Mouse (Mus musculus) liver, embryonic 16.5 days (tissue): ENCODE data around the gene Nln. TPM values are rescaled to one million over a fixed set of nuclear protein-coding genes. Genes with fewer than 3 reads are reported as not detected.

Experiments
- ATAC-seq: fragments of 200-750 bp; cut with Nextera tagmentation; 2 replicates; pipeline ENCODE4 v1.8.0; 2017; ENCODE audit warnings: low read depth, mild to moderate bottlenecking, moderate number of reproducible peaks, moderate library complexity
- H3K27ac ChIP-seq: fragments of 300-500 bp; sonication (generic); 2 replicates; pipeline ENCODE4 v1.5.1; 2014; ENCODE audit warnings: mild to moderate bottlenecking, low read length
- H3K27me3 ChIP-seq: fragments of 300-500 bp; sonication (generic); 2 replicates; pipeline ENCODE4 v1.6.1; 2014; ENCODE audit warnings: low read depth, low read length, mixed read lengths; ENCODE audit not compliant: control insufficient read depth, insufficient read depth
- H3K36me3 ChIP-seq: fragments of 300-500 bp; sonication (generic); 2 replicates; pipeline ENCODE4 v1.6.1; 2014; ENCODE audit warnings: mild to moderate bottlenecking; ENCODE audit not compliant: control insufficient read depth, insufficient read depth
- H3K4me1 ChIP-seq: fragments of 300-500 bp; sonication (generic); 2 replicates; pipeline ENCODE4 v1.6.1; 2014; ENCODE audit warnings: low read depth, low read length, mixed read lengths; ENCODE audit not compliant: control insufficient read depth
- H3K4me2 ChIP-seq: fragments of 300-500 bp; sonication (generic); 2 replicates; pipeline ENCODE4 v1.6.1; 2014; ENCODE audit warnings: low read depth, low read length, mixed read lengths
- H3K4me3 ChIP-seq: fragments of 300-500 bp; sonication (generic); 2 replicates; pipeline ENCODE4 v1.5.1; 2014; ENCODE audit warnings: low read depth, mild to moderate bottlenecking, low read length
- H3K9ac ChIP-seq: fragments of 300-500 bp; sonication (generic); 2 replicates; pipeline ENCODE4 v1.6.1; 2014; ENCODE audit warnings: low read depth, low read length
- H3K9me3 ChIP-seq: fragments of 300-500 bp; sonication (generic); replicated peaks from 2 replicates; pipeline ENCODE4 v1.6.1; 2016; ENCODE audit warnings: low read length; ENCODE audit not compliant: control insufficient read depth
- WGBS: fragments of 180-500 bp; shearing (Covaris S2); extraction: QIAGEN DNeasy Blood & Tissue Kit; methylation state at CpG from one replicate; pipeline ENCODE4 v1.1.7; 2014; ENCODE audit not compliant: insufficient replicate concordance; 5-methylcytosine and 5-hydroxymethylcytosine counted together
- polyA plus RNA-seq: library from polyadenylated mRNA; unstranded; fragments of >200 nt; fragmentation: Nextera tagmentation; extraction: Ambion mirVana; gene quantifications from 2 replicates; pipeline ENCODE4 v1.2.1, GENCODE M21; 2015

The Nln gene
- polyA plus RNA-seq, 1 experiment from 2014 or later, result 18.3 TPM

DNA sequence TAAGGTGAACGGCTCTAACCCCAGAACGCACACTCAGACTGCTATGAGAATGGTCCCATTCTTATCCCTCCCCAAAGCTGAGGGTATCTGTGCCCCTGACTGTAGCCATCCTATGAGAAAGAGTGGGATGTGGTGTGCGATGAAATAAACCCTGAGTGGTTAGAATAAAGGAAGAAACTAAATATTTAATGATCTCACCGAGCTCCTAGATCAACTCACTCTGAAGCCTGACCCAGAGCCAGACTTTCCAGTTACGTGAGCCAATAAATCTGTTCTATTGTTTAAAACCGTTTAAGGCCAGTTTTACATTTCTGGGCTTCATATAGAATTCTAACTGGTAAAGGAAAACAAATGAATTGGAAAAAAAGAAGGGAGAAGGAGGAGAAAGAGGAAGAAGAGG lies 32.4 kb downstream of the Nln start:
- Histone ChIP-seq H3K27me3 (no peaks in the 10 kb centered on the region), H3K4me1 (no peaks in the 10 kb centered on the region), H3K9ac (no peak overlapping the region), H3K4me3 (no peak overlapping the region), H3K9me3 (no peaks in the 10 kb centered on the region), H3K27ac (no peak overlapping the region), H3K36me3 (no peaks in the 10 kb centered on the region), H3K4me2 (no peak overlapping the region)
- no peak for ATAC-seq
- 73% methylated on average over 6 of the region's 6 CpGs for WGBS

- Histone ChIP-seq H3K4me3 (no peak overlapping the region), H3K4me2 (no peak overlapping the region), H3K4me1 (no peaks in the 10 kb centered on the region), H3K36me3 (no peaks in the 10 kb centered on the region), H3K27me3 (no peaks in the 10 kb centered on the region), H3K9me3 (no peaks in the 10 kb centered on the region), H3K27ac (no peak overlapping the region), H3K9ac (no peak overlapping the region)
- 42% methylated on average over 10 of the region's 10 CpGs for WGBS
- ATAC-seq, result peak; percentile 47
Measured at GRCm38 (mm10) chr13:104074731-104075130, 34.7 kb downstream of the Nln start.

- H3K9me3 ChIP-seq, result no peaks in the 10 kb centered on the region
- WGBS, result 34% methylated on average over 8 of the region's 8 CpGs
- H3K9ac ChIP-seq, result no peak overlapping the region
- no peaks in the 10 kb centered on the region for H3K36me3 ChIP-seq
- no peak; the same call in 1 of the 2 replicates for ATAC-seq
- no peaks in the 10 kb centered on the region for H3K4me1 ChIP-seq
- H3K4me2 ChIP-seq, result no peak overlapping the region
- no peak overlapping the region for H3K4me3 ChIP-seq
- no peaks in the 10 kb centered on the region for H3K27me3 ChIP-seq
- no peak overlapping the region for H3K27ac ChIP-seq
Measured at GRCm38 (mm10) chr13:104074230-104074629, 35.2 kb downstream of the Nln start.

GRCm38 (mm10) chr13:104072351-104072750 lies 37.1 kb downstream of the Nln start:
- Histone ChIP-seq H3K4me2 (no peak overlapping the region), H3K9me3 (no peaks in the 10 kb centered on the region), H3K36me3 (no peaks in the 10 kb centered on the region), H3K27me3 (no peaks in the 10 kb centered on the region), H3K4me1 (no peaks in the 10 kb centered on the region), H3K4me3 (no peak overlapping the region), H3K27ac (no peak overlapping the region), H3K9ac (no peak overlapping the region)
- ATAC-seq, result no peak
- 70% methylated on average over 9 of the region's 9 CpGs for WGBS

DNA sequence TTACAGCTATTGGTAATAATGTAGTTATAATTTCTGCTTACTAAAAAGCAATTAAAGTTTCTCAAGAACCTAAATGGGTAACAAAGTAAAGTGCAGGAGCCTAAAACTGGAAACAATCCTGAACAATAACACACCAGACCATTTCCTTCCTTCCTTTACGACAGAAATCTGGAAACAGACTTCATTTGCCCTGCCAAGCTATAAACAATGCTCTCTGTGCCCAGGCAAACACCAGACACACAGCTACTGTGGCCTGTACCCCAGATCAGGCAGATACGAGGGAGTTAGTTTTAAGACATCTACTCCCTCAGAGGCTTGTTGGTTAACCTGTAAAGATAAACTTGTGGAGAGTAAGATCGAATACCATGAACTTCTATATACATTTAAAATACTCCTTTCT lies 38.7 kb downstream of the Nln start:
- H3K9ac ChIP-seq, result no peak overlapping the region
- H3K4me2 ChIP-seq, result no peak overlapping the region
- H3K27ac ChIP-seq, result no peak overlapping the region
- no peaks in the 10 kb centered on the region for H3K27me3 ChIP-seq
- ATAC-seq, result no peak
- WGBS, result 47% methylated on average over 3 of the region's 3 CpGs
- no peaks in the 10 kb centered on the region for H3K36me3 ChIP-seq
- no peak overlapping the region for H3K4me3 ChIP-seq
- no peaks in the 10 kb centered on the region for H3K9me3 ChIP-seq
- no peaks in the 10 kb centered on the region for H3K4me1 ChIP-seq

DNA sequence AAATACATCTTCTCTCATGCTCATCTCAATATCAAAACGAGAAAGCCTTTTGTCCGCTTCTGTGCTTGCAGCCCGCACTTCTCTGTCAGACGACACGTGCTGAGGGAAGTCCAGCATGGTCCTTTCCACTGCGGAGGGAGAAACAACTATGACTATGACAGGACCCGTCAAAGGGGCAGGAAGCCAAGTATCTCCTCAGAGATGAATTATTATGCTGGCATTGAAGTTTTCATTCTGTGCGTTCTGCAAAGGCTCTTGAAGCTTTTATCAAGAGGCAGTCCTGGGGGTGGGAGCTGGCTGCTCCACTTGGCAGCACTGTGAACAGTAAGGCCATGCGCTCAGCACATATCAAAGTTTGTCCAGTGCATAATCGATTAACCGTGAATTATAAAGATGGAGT lies 40.2 kb downstream of the Nln start:
- no peak overlapping the region for H3K4me3 ChIP-seq
- no peak overlapping the region for H3K27ac ChIP-seq
- H3K36me3 ChIP-seq, result no peaks in the 10 kb centered on the region
- no peak overlapping the region for H3K4me2 ChIP-seq
- no peak for ATAC-seq
- WGBS, result 78% methylated on average over 11 of the region's 11 CpGs
- no peaks in the 10 kb centered on the region for H3K27me3 ChIP-seq
- no peaks in the 10 kb centered on the region for H3K9me3 ChIP-seq
- no peaks in the 10 kb centered on the region for H3K4me1 ChIP-seq
- no peak overlapping the region for H3K9ac ChIP-seq

DNA sequence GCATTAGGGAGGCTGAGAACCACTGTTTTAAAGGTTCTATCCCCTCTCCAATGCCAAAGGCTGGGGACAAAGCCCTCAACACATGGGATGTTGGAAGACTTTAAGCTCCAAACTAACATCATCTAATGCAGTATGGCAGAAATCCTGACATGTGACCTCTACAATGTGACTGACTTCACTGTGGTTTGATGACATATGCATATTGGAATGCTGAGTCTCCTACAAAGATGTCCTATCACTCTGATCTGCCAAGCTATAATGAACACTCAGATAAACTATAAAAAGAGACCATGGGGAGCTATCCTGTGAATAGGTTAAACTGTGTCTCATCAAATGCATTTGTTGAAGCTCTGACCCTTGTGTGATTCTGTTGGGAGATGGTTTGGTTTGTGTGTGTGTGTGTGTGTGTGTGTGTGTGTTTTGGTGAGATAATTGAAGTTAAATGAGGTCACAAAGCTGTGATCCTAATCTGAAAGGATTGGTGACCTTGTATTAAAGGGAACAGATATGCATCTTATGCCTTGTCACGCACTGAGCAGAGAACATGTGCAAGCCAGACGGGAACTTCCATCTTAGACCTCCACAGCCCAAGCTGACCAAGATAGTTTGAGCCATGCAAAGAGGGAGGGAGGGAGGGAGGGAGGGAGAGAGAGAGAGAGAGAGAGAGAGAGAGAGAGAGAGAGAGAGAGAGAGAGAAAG lies 43.6 kb downstream of the Nln start:
- no peak for ATAC-seq
- no peak overlapping the region for H3K4me2 ChIP-seq
- H3K4me1 ChIP-seq, result no peaks in the 10 kb centered on the region
- no peaks in the 10 kb centered on the region for H3K27me3 ChIP-seq
- no peak overlapping the region for H3K9ac ChIP-seq
- 65% methylated on average over 2 of the region's 2 CpGs for WGBS
- no peak overlapping the region for H3K27ac ChIP-seq
- H3K36me3 ChIP-seq, result no peaks in the 10 kb centered on the region
- no peak overlapping the region for H3K4me3 ChIP-seq
- no peaks in the 10 kb centered on the region for H3K9me3 ChIP-seq

GRCm38 (mm10) chr13:104063061-104063460 lies 46.4 kb downstream of the Nln start:
- H3K4me1 ChIP-seq, result no peaks in the 10 kb centered on the region
- no peaks in the 10 kb centered on the region for H3K9me3 ChIP-seq
- H3K36me3 ChIP-seq, result no peaks in the 10 kb centered on the region
- 64% methylated on average over 9 of the region's 9 CpGs for WGBS
- ATAC-seq, result no peak
- H3K27me3 ChIP-seq, result no peaks in the 10 kb centered on the region
- H3K27ac ChIP-seq, result no peak overlapping the region
- H3K4me3 ChIP-seq, result no peak overlapping the region
- H3K4me2 ChIP-seq, result no peak overlapping the region
- H3K9ac ChIP-seq, result no peak overlapping the region

GRCm38 (mm10) chr13:104061975-104062750 lies 47.3 kb downstream of the Nln start:
- no peak overlapping the region for H3K27ac ChIP-seq
- H3K9me3 ChIP-seq, result no peaks in the 10 kb centered on the region
- no peaks in the 10 kb centered on the region for H3K4me1 ChIP-seq
- 50% methylated on average over 2 of the region's 2 CpGs for WGBS
- no peak for ATAC-seq
- H3K27me3 ChIP-seq, result no peaks in the 10 kb centered on the region
- H3K4me3 ChIP-seq, result no peak overlapping the region
- no peak overlapping the region for H3K9ac ChIP-seq
- no peaks in the 10 kb centered on the region for H3K36me3 ChIP-seq
- no peak overlapping the region for H3K4me2 ChIP-seq
